In genomic region chr10:121703619-121704018, GRCm38 (mm10) we compare ENCODE assay signal across 13 mouse cellular contexts. TPM values are rescaled to one million over a fixed set of nuclear protein-coding genes. Genes with fewer than 3 reads are reported as not detected.
DNase-seq lines count a peak whose midpoint lies in the region; ATAC-seq and TF ChIP-seq lines count a peak whose summit lies in the region.
"Had no signal": no experiment of that assay in that cellular context is flagged by ENCODE, and none has a peak within 500 bp of the region (broad histone marks: within the 10 kb centered on the region; RNA-seq: fewer than 3 reads in every experiment).

No protein-coding gene starts in this region.

- H3K9me3 ChIP-seq in hindbrain, postnatal 0 days (ENCODE audit: low read length): no peaks in the 10 kb centered on the region
- no peaks in the 10 kb centered on the region for H3K9me3 ChIP-seq in hindbrain, embryonic 16.5 days (ENCODE audit: control insufficient read depth, low read length)
- no peaks in the 10 kb centered on the region for H3K9me3 ChIP-seq in forebrain, embryonic 11.5 days (ENCODE audit: control insufficient read depth, low read length)
- H3K9me3 ChIP-seq: embryonic facial prominence, embryonic 10.5 days; hindbrain, embryonic 15.5 days; limb, embryonic 10.5 days had no signal

- no peaks in the 10 kb centered on the region for H3K27me3 ChIP-seq in hindbrain, postnatal 0 days (ENCODE audit: insufficient read depth, low read length)
- no peaks in the 10 kb centered on the region for H3K27me3 ChIP-seq in hindbrain, embryonic 16.5 days (replicated peaks; ENCODE audit: control insufficient read depth, insufficient read depth, low read length)
- no peaks in the 10 kb centered on the region for H3K27me3 ChIP-seq in forebrain, embryonic 11.5 days (ENCODE audit: control insufficient read depth, insufficient read depth, low read length)
- H3K27me3 ChIP-seq: hindbrain, embryonic 15.5 days had no signal

- intact Hi-C loops in gastrocnemius, postnatal 36 days (cut with DNase I): no loop called here

- no peak overlapping the region for H3K9ac ChIP-seq in hindbrain, postnatal 0 days (replicated peaks; ENCODE audit: low read length)
- H3K9ac ChIP-seq in hindbrain, embryonic 16.5 days (ENCODE audit: low read depth, low read length): no peak overlapping the region
- H3K9ac ChIP-seq in forebrain, embryonic 11.5 days (ENCODE audit: low read length): no peak overlapping the region
- H3K9ac ChIP-seq: hindbrain, embryonic 15.5 days had no signal

- no peak for TF ChIP-seq CTCF in hindbrain, postnatal 0 days (IDR thresholded peaks at IDR 0.05; ENCODE audit: low read depth)

- WGBS in hindbrain, postnatal 0 days: 54% methylated on average over 6 of the region's 6 CpGs
- WGBS in hindbrain, embryonic 16.5 days: 63% methylated on average over 6 of the region's 6 CpGs
- 89% methylated on average over 6 of the region's 6 CpGs for WGBS in forebrain, embryonic 11.5 days

- DNase-seq in hindbrain, postnatal 0 days (ENCODE audit: low spot score): peak; percentile 44
- peak; percentile 12 for DNase-seq in adrenal gland, postnatal 25 days
- DNase-seq in gastrocnemius, postnatal 36 days: peak; percentile 56 to 65
- DNase-seq in lung, postnatal 10 days: peak; percentile 78
- no peak for DNase-seq in kidney, adult 18-20 months
- DNase-seq in forebrain, embryonic 11.5 days (ENCODE audit: low spot score): no peak
- no peak for DNase-seq in cerebellum, adult 11-12 months
- DNase-seq: kidney, postnatal 25 days had no signal

- ATAC-seq in hindbrain, postnatal 0 days: 0 out of 2 replicates have a peak, but pooled peaks have one; percentile 43
- ATAC-seq in hindbrain, embryonic 16.5 days: no peak
- no peak for ATAC-seq in forebrain, embryonic 11.5 days (replicated peaks; ENCODE audit: low FRiP score)
- ATAC-seq: forebrain, embryonic 16.5 days had no signal

- H3K4me1 ChIP-seq in hindbrain, postnatal 0 days (ENCODE audit: insufficient read depth, low read length): no peaks in the 10 kb centered on the region
- no peaks in the 10 kb centered on the region for H3K4me1 ChIP-seq in hindbrain, embryonic 16.5 days (ENCODE audit: control insufficient read depth, insufficient read depth, low read depth, low read length)
- no peaks in the 10 kb centered on the region for H3K4me1 ChIP-seq in forebrain, embryonic 11.5 days (replicated peaks; ENCODE audit: control insufficient read depth, insufficient read depth, low read length)
- H3K4me1 ChIP-seq: embryonic facial prominence, embryonic 10.5 days; hindbrain, embryonic 15.5 days; limb, embryonic 10.5 days had no signal

- no peaks in the 10 kb centered on the region for H3K36me3 ChIP-seq in hindbrain, postnatal 0 days (ENCODE audit: insufficient read depth, low read length)
- H3K36me3 ChIP-seq in hindbrain, embryonic 16.5 days (ENCODE audit: control insufficient read depth, insufficient read depth, low read length): no peaks in the 10 kb centered on the region
- no peaks in the 10 kb centered on the region for H3K36me3 ChIP-seq in forebrain, embryonic 11.5 days (ENCODE audit: control insufficient read depth, insufficient read depth, low read length)
- H3K36me3 ChIP-seq: embryonic facial prominence, embryonic 10.5 days; hindbrain, embryonic 15.5 days; limb, embryonic 10.5 days had no signal

- H3K4me2 ChIP-seq in hindbrain, postnatal 0 days (ENCODE audit: low read depth, low read length): no peak overlapping the region
- H3K4me2 ChIP-seq in hindbrain, embryonic 16.5 days (ENCODE audit: low read length): no peak overlapping the region
- H3K4me2 ChIP-seq in forebrain, embryonic 11.5 days (ENCODE audit: low read depth, low read length, severe bottlenecking): no peak overlapping the region
- H3K4me2 ChIP-seq: hindbrain, embryonic 15.5 days had no signal

- no peak overlapping the region for H3K4me3 ChIP-seq in hindbrain, postnatal 0 days (ENCODE audit: low read length)
- no peak overlapping the region for H3K4me3 ChIP-seq in hindbrain, embryonic 16.5 days (ENCODE audit: low read length)
- no peak overlapping the region for H3K4me3 ChIP-seq in forebrain, embryonic 11.5 days (ENCODE audit: low read depth, low read length)
- H3K4me3 ChIP-seq: embryonic facial prominence, embryonic 10.5 days; hindbrain, embryonic 15.5 days; limb, embryonic 10.5 days had no signal

- no peak overlapping the region for H3K27ac ChIP-seq in hindbrain, postnatal 0 days
- H3K27ac ChIP-seq in hindbrain, embryonic 16.5 days (ENCODE audit: low read depth, low read length): no peak overlapping the region
- H3K27ac ChIP-seq in forebrain, embryonic 11.5 days (ENCODE audit: low read depth, low read length): no peak overlapping the region
- H3K27ac ChIP-seq: embryonic facial prominence, embryonic 10.5 days; hindbrain, embryonic 15.5 days; limb, embryonic 10.5 days had no signal

RNA-seq across cellular contexts. Expression of gene BC048403, which starts 36.1 kb away (rescaled TPM):
- total RNA-seq in hindbrain, postnatal 0 days (2014; rRNA removed): 2.0 and 3.9 TPM in 2 replicates
- 1.5 and 1.9 TPM in 2 replicates for polyA plus RNA-seq in hindbrain, postnatal 0 days (2015; fragmentation: Nextera tagmentation; extraction: Ambion mirVana)
- polyA plus RNA-seq in hindbrain, embryonic 16.5 days (2015; fragmentation: Nextera tagmentation; extraction: Ambion mirVana): 2.2 and 2.5 TPM in 2 replicates
- total RNA-seq in adrenal gland, postnatal 25 days (2021): 11.4 and 14.4 TPM in 2 replicates
- total RNA-seq in gastrocnemius, postnatal 36 days (2021): 1 to 10 TPM in 1 of 2 experiments, under 1 TPM in 1; 0.99 to 1.8 TPM
- polyA plus RNA-seq in forebrain, embryonic 11.5 days (2014; fragmentation: Nextera tagmentation; extraction: Ambion mirVana): 2.5 and 3.5 TPM in 2 replicates

Comparison
In these comparisons a context has a peak if more than half of its experiments do, and no peak if none do; other contexts are left out.
1. DNase-seq: peak in hindbrain, postnatal 0 days (single experiment), adrenal gland, postnatal 25 days (single experiment), gastrocnemius, postnatal 36 days (2 of 2) and lung, postnatal 10 days (single experiment); none in kidney, adult 18-20 months (single experiment), forebrain, embryonic 11.5 days (single experiment) and cerebellum, adult 11-12 months (single experiment).